Mouse (Mus musculus) megakaryocyte, embryonic 14.5 days (primary cell): Measurements from ENCODE around the gene Gcm1.

Experiments
- FLI1 ChIP-seq: IDR thresholded peaks from 2 replicates; pipeline ENCODE4 v1.6.1; 2012; ENCODE audit warnings: low read length, inconsistent platforms, mixed read lengths
- GATA1 ChIP-seq: IDR thresholded peaks from 3 replicates; pipeline ENCODE4 v1.6.1; 2012; ENCODE audit warnings: mixed read lengths, low read length, inconsistent platforms, borderline replicate concordance

GRCm38 (mm10) chr9:78070496-78070895, 18.8 kb downstream of the Gcm1 start:
- TF ChIP-seq GATA1 = no peak
- no peak for TF ChIP-seq FLI1
